Mouse (Mus musculus) left cerebral cortex, adult 8-10 months (tissue): ENCODE measurements around the gene Clmn. TPM values are rescaled to one million over a fixed set of nuclear protein-coding genes. Genes with fewer than 3 reads are reported as not detected.

Experiments
- DNase-seq, 2 experiments: peaks; one replicate each; pipeline ENCODE4 v3.0.0; 2022; ENCODE audit warnings: low spot score in 2 of 2
- total RNA-seq, 4 experiments: library from RNA; stranded (reverse); gene quantifications; 2 replicates each; pipeline ENCODE4 v1.2.4; 2022

Gene Clmn
- total RNA-seq, 4 experiments from 2014 or later = 51.6 to 64.6 (median 61.5) TPM

- no peak for DNase-seq
Observed at GRCm38 (mm10) chr12:104715453-104715852, 149.4 kb downstream of the Clmn start.

Other genes with a start within 250 kb of the Clmn start
- 10 to 100 TPM; 39.3 to 42.8 (median 40.4) TPM for gene Dicer1, start 113.1 kb downstream of the Clmn start, total RNA-seq
- gene Syne3, start 144.7 kb upstream of the Clmn start, total RNA-seq = 1 to 10 TPM; 2.0 to 3.0 (median 2.8) TPM
- 10 to 100 TPM; 41.7 to 50.8 (median 46.0) TPM for gene Glrx5, start 167.6 kb upstream of the Clmn start, total RNA-seq